Mouse (Mus musculus): ENCODE measurements around the gene Zbtb14.

The Zbtb14 gene

GRCm38 (mm10) chr17:69382511-69383100, at the start of gene Zbtb14:
Gene Zbtb14 (plus strand): TSS chr17:69383050.
- in situ Hi-C loops (cut with MboI, MseI): loop anchor here (5.0 kb wide), 1 partner anchor 35 kb away; no protein-coding TSS in a partner anchor

GRCm38 (mm10) chr17:69346056-69346455, 36.8 kb upstream of the Zbtb14 start:
- in situ Hi-C loops (cut with MboI, MseI): no loop called here

GRCm38 (mm10) chr17:69349014-69349531, 33.8 kb upstream of the Zbtb14 start:
- in situ Hi-C loops (cut with MboI, MseI): no loop called here

GRCm38 (mm10) chr17:69365049-69365448, 17.8 kb upstream of the Zbtb14 start:
- in situ Hi-C loops (cut with MboI, MseI): no loop called here

- in situ Hi-C loops (cut with MboI, MseI): loop anchor here (5.0 kb wide), 1 partner anchor 36 kb away; no protein-coding TSS in a partner anchor
Observed at GRCm38 (mm10) chr17:69380838-69381237, 2.0 kb upstream of the Zbtb14 start.

GRCm38 (mm10) chr17:69383201-69383940, 521 bp downstream of the Zbtb14 start:
- in situ Hi-C loops (cut with MboI, MseI): loop anchor here (5.0 kb wide), 1 partner anchor 34 kb away; no protein-coding TSS in a partner anchor

- in situ Hi-C loops (cut with MboI, MseI): loop anchor here (5.0 kb wide), 1 partner anchor 33 kb away; no protein-coding TSS in a partner anchor
Observed at GRCm38 (mm10) chr17:69383941-69384665, 1.3 kb downstream of the Zbtb14 start.

- in situ Hi-C loops (cut with MboI, MseI): no loop called here
Observed at GRCm38 (mm10) chr17:69396147-69397033, 13.5 kb downstream of the Zbtb14 start.

GRCm38 (mm10) chr17:69397163-69397562, 14.3 kb downstream of the Zbtb14 start:
- in situ Hi-C loops (cut with MboI, MseI): no loop called here

- in situ Hi-C loops (cut with MboI, MseI): no loop called here
Observed at GRCm38 (mm10) chr17:69398092-69398491, 15.2 kb downstream of the Zbtb14 start.

- in situ Hi-C loops (cut with MboI, MseI): no loop called here
Observed at GRCm38 (mm10) chr17:69401146-69401545, 18.3 kb downstream of the Zbtb14 start.

GRCm38 (mm10) chr17:69416163-69416562, 33.3 kb downstream of the Zbtb14 start:
- in situ Hi-C loops (cut with MboI, MseI): loop anchor here (5.0 kb wide), 1 partner anchor 34 kb away; the partner anchor contains the start of gene Zbtb14

GRCm38 (mm10) chr17:69416920-69417661, 34.2 kb downstream of the Zbtb14 start:
- in situ Hi-C loops (cut with MboI, MseI): loop anchor here (5.0 kb wide), 1 partner anchor 35 kb away; the partner anchor contains the start of gene Zbtb14

- in situ Hi-C loops (cut with MboI, MseI): loop anchor here (5.0 kb wide), 1 partner anchor 36 kb away; the partner anchor contains the start of gene Zbtb14
Observed at GRCm38 (mm10) chr17:69417724-69418373, 35.0 kb downstream of the Zbtb14 start.

GRCm38 (mm10) chr17:69421592-69421991, 38.7 kb downstream of the Zbtb14 start:
- in situ Hi-C loops (cut with MboI, MseI): no loop called here

GRCm38 (mm10) chr17:69437836-69438235, 55.0 kb downstream of the Zbtb14 start:
- in situ Hi-C loops (cut with MboI, MseI): no loop called here

- in situ Hi-C loops (cut with MboI, MseI): no loop called here
Observed at GRCm38 (mm10) chr17:69438486-69438885, 55.6 kb downstream of the Zbtb14 start.

- in situ Hi-C loops (cut with MboI, MseI): no loop called here
Observed at GRCm38 (mm10) chr17:69438990-69439491, 56.2 kb downstream of the Zbtb14 start, which contains the start of gene Akain1. Gene Akain1 (plus strand): TSS chr17:69439326.

All from T-helper 2 cell (primary cell).